Mouse (Mus musculus): ENCODE data around the gene Mmd2. TPM values are rescaled to one million over a fixed set of nuclear protein-coding genes. Genes with fewer than 3 reads are reported as not detected.

The Mmd2 gene
- polyA plus RNA-seq, 1 experiment from 2014 or later, result 1.4 TPM

DNA sequence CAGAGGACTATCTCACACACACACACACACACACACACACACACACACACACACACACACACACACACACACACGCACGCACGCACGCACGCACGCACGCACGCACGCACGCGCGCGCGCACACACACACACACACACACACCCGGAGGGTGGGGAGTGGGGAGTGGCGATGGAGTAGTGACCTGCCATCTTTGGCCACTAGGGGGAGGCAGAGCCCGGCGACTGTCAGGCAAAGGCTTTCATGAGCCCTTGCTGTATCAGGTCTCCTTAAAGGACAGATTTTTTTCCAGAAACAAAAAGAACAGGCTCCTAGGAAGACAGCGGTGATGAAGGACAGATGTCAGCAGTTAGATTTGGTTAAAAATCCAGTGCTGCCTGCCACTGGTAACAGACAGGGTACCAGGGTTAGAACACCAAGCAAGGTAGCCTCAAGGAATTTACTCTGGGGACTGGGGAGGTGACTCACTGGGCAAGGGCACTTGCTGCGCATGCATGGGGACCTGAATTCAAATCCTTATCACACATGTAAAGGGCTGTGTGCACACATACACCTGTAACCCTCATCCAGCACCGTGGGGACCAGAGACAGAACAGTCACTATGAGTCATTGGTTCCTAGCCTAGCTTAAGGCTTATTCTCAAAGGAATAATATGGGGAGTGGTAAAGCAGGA is 51.1 kb downstream of the Mmd2 start:
- 28% methylated on average over 11 of the region's 21 CpGs for WGBS
- ATAC-seq (ENCODE audit: insufficient number of reproducible peaks, low FRiP score, low TSS enrichment, low read depth), result no peak
- H3K9me3 ChIP-seq, result no peaks in the 10 kb centered on the region
- no peaks in the 10 kb centered on the region for H3K27me3 ChIP-seq
- no peaks in the 10 kb centered on the region for H3K36me3 ChIP-seq
- H3K27ac ChIP-seq, result no peak overlapping the region
- H3K4me2 ChIP-seq, result no peak overlapping the region
- H3K9ac ChIP-seq, result no peak overlapping the region
- no peak overlapping the region for H3K4me3 ChIP-seq
- no peaks in the 10 kb centered on the region for H3K4me1 ChIP-seq

DNA sequence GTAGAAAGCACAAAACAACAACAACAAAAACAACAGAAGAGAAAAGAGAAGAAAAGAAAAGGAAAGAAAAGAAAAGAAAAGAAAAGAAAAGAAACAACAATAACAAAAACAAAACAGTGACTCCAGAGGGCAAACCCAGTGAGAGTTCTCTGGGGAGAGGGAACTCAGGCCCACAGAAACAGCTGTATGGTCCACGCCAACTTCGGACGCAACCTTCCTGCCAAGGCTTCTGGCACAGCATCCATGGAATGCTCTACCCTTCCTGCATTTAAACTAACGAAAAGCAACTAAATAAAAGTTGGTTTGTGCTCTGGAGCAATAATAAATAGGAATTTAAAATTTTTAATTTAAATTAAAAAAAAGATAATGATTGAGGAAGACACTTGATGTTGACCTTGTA is 51.9 kb downstream of the Mmd2 start:
- H3K4me1 ChIP-seq, result no peaks in the 10 kb centered on the region
- no peak for ATAC-seq (ENCODE audit: insufficient number of reproducible peaks, low FRiP score, low TSS enrichment, low read depth)
- no peaks in the 10 kb centered on the region for H3K27me3 ChIP-seq
- WGBS, result 90% methylated on average over 4 of the region's 4 CpGs
- H3K4me2 ChIP-seq, result no peak overlapping the region
- no peak overlapping the region for H3K9ac ChIP-seq
- no peaks in the 10 kb centered on the region for H3K36me3 ChIP-seq
- H3K27ac ChIP-seq, result no peak overlapping the region
- no peaks in the 10 kb centered on the region for H3K9me3 ChIP-seq
- no peak overlapping the region for H3K4me3 ChIP-seq

- Histone ChIP-seq H3K27me3 (0 out of 2 replicates have a peak, but pooled peaks cover 2% of the 10 kb centered on the region), H3K4me1 (peaks cover 4% of the 10 kb centered on the region; the same call in 1 of the 2 replicates), H3K4me3 (no peak overlapping the region), H3K27ac (no peak overlapping the region), H3K9me3 (no peaks in the 10 kb centered on the region), H3K36me3 (no peaks in the 10 kb centered on the region), H3K9ac (no peak overlapping the region), H3K4me2 (no peak overlapping the region)
- ATAC-seq (ENCODE audit: insufficient number of reproducible peaks, low FRiP score, low TSS enrichment, low read depth), result no peak
- WGBS, result 79% methylated on average over 5 of the region's 5 CpGs
These were observed 52.7 kb downstream of the Mmd2 start for GRCm38 (mm10) chr5:142555866-142556265.

DNA sequence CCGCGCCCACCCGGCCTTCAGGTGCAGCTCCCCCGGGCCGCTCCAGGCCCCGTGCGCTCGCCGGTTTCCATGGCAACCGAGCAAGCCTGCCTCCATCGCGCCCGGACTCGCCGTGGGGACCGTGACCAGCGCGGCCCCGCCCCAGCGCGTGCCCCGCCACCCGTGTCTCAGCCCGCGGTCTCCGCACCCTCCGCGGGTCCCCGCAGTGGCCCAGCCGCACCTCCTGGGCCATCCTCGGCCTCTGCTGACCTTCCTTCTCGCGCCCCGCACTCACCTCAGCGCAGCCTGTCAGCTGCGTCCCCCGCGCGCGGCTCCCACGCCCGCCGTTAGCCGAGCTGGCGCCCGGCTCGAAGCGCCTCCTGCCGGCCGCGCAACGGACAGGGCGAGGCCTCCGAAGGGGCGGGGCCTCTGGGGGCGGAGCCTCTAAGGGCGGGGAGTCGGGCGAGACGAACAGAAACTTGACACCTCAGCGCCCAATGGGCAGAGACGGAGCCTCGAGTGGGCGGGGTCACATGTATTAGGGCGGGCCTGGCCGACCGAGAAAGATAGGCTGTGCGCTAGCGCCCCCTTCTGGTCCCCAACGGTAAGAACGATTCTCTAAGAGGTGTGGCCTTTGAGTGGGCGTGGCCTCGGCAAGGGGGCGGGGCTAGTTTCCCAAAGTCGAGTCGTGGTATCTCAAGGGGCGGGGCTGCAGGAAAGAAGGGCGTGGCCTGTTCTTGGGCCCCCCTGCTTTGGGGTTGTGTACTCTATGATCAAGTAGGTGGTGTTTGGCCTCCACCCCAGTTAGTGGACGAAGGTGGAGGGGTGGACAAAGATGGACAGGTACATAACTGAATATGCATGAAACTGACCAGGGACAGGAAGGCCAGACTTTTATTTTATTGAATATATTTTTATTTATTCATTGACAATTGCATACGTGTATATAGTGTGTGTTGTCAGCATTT is 57.6 kb downstream of the Mmd2 start, which contains the start of gene Radil:
Radil (minus strand) TSS at position 393 of the 947 bp plus-strand sequence.
- WGBS, result 3% methylated on average over 78 of the region's 80 CpGs
- peak; percentile 92 for ATAC-seq (ENCODE audit: insufficient number of reproducible peaks, low FRiP score, low TSS enrichment, low read depth)
- Histone ChIP-seq H3K9ac (peak within 1 kb of the TSS; percentile 52), H3K9me3 (no peaks in the 10 kb centered on the region), H3K4me3 (peak within 1 kb of the TSS; percentile 68), H3K4me1 (peaks cover 20% of the 10 kb centered on the region), H3K4me2 (peak within 1 kb of the TSS; percentile 100), H3K27ac (peak within 1 kb of the TSS; percentile 74), H3K36me3 (no peaks in the 10 kb centered on the region), H3K27me3 (peaks cover 9% of the 10 kb centered on the region; the same call in 1 of the 2 replicates)

DNA sequence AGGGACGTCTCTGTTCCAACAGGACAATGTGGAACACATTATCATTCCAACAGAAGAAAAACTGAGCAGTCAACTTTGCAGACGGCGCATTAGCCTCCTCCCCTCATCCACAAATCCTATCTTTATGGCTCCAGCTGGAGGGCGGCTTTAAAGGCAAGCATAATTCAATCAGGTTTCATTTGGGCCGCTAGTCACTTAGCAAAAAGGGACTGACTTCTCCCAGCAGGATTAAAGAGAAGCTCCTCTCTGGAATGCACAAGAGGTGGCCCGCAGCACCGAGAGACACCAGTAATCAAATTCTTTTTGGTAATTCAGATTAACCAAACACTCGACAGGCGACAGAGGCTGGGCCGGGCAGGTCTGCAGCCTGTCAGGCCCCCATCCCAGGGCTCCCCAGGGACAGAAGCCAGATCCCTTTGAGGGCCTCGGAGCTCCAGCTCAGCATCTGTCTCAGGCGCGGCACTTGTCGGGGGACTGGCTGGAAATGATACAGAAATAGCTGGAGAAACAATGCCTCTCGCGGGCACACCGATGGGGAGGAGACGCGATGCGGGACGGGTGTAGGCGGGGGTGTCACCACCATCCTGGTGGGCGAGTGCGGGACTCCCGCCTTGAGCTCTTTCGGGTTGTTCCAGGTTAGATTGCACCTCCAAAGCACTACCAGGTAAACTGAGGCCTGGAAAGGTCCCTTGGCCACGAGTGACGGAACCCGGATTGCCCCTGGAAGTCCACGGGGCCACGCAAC is 58.5 kb downstream of the Mmd2 start:
- WGBS, result 1% methylated on average over 31 of the region's 31 CpGs
- peaks cover 9% of the 10 kb centered on the region; the same call in 1 of the 2 replicates for H3K27me3 ChIP-seq
- peak overlapping the region; percentile 74 for H3K27ac ChIP-seq
- peak; percentile 21; the same call in 1 of the 2 replicates for ATAC-seq (ENCODE audit: insufficient number of reproducible peaks, low FRiP score, low TSS enrichment, low read depth)
- H3K9ac ChIP-seq, result peak overlapping the region; percentile 52
- no peaks in the 10 kb centered on the region for H3K9me3 ChIP-seq
- peak overlapping the region; percentile 68 for H3K4me3 ChIP-seq
- H3K4me1 ChIP-seq, result peaks cover 25% of the 10 kb centered on the region
- peak overlapping the region; percentile 100 for H3K4me2 ChIP-seq
- no peaks in the 10 kb centered on the region for H3K36me3 ChIP-seq

GRCm38 (mm10) chr5:142549441-142549840 is 59.2 kb downstream of the Mmd2 start:
- Histone ChIP-seq H3K27me3 (peaks cover 9% of the 10 kb centered on the region; the same call in 1 of the 2 replicates), H3K4me1 (peaks cover 30% of the 10 kb centered on the region), H3K4me3 (0 out of 2 replicates have a peak overlapping the region, but pooled peaks have one; percentile 68), H3K9ac (no peak overlapping the region), H3K36me3 (no peaks in the 10 kb centered on the region), H3K4me2 (no peak overlapping the region), H3K9me3 (no peaks in the 10 kb centered on the region), H3K27ac (peak overlapping the region; percentile 63)
- WGBS, result 41% methylated on average over 9 of the region's 9 CpGs
- ATAC-seq (ENCODE audit: insufficient number of reproducible peaks, low FRiP score, low TSS enrichment, low read depth), result no peak

DNA sequence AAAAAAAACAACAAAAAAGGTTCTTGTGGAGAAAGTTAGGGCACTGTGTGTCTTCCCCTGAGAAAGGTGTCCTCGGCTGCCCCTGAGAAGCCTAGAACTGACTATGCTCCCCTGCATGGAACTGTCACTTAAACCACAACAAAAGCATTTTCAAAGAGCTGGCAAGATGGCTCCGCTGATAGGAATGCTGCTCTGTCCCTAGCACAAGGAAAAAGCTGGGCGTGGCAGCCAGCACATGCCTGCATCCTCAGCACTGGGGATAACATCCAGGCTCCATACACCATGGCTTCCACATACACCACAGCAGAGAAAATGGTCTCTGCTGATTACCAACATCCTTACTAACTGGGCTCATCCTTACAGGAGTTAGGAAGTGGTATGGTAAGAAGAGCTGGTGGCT is 61.5 kb downstream of the Mmd2 start:
- WGBS, result 79% methylated on average over 3 of the region's 3 CpGs
- Histone ChIP-seq H3K27me3 (peaks cover 9% of the 10 kb centered on the region; the same call in 1 of the 2 replicates), H3K27ac (no peak overlapping the region), H3K9me3 (no peaks in the 10 kb centered on the region), H3K4me2 (no peak overlapping the region), H3K36me3 (no peaks in the 10 kb centered on the region), H3K9ac (no peak overlapping the region), H3K4me3 (no peak overlapping the region), H3K4me1 (peaks cover 30% of the 10 kb centered on the region)
- no peak for ATAC-seq (ENCODE audit: insufficient number of reproducible peaks, low FRiP score, low TSS enrichment, low read depth)

DNA sequence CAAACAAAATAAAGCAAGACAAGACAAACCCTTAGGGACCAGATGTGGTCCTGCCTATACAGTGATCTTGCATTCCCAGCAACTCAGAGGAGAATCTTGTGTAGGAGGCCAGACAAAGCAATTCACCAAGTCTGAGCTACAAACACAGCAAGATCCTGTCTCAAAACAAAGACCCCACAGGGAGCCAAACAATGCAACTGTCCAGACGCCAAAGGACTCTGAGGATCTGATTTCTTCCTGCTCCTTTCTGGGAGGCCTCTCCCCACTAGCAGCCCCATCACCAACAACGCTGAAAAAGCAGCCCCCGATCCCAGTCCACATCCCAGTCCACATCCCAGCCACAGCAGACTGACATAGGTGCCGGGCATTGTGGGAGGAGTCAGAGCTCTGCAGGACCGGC is 62.3 kb downstream of the Mmd2 start:
- H3K4me1 ChIP-seq, result peaks cover 30% of the 10 kb centered on the region
- H3K27me3 ChIP-seq, result peaks cover 9% of the 10 kb centered on the region; the same call in 1 of the 2 replicates
- H3K27ac ChIP-seq, result no peak overlapping the region
- no peak overlapping the region for H3K9ac ChIP-seq
- H3K9me3 ChIP-seq, result no peaks in the 10 kb centered on the region
- H3K4me3 ChIP-seq, result no peak overlapping the region
- no peak overlapping the region for H3K4me2 ChIP-seq
- H3K36me3 ChIP-seq, result no peaks in the 10 kb centered on the region
- ATAC-seq (ENCODE audit: insufficient number of reproducible peaks, low FRiP score, low TSS enrichment, low read depth), result no peak
- WGBS, result 33% methylated on average over 5 of the region's 5 CpGs

DNA sequence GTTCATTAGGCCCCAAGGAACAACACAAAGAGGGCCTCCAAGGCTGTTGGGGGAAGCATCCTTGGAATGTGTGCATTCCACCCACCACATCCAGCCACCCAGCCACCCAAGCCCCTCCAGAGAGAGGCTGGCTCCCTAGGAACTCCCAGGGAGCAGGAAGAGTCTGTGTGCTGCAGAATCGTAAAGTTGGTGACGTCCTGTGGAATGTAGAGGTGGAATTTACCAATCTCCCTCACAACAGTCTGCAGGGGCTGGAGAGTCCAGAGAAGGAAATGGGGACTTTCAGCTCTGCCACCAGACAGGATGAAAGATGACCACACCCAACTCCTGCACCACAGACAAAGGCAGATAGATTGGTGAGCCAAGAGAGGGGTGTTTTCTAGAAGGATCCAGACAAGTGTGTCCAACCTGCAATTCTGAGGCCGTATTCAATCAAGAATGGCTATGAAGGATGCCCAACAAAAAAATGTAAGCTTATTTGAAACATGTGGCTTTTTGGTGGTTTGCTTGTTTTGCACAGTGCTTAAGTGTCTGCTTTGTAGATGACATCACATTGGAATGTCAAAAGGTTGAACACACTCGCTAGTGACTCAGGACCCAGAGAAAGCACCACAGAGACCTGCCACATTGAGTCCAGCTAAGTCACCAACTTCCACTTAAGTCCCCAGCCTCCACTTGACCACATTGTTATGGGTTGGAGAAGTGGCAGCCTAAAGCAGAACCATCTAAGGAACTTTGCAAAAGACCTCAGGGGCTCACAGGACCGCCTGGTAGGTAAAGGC is 63.4 kb downstream of the Mmd2 start:
- peaks cover 20% of the 10 kb centered on the region for H3K4me1 ChIP-seq
- H3K27ac ChIP-seq, result peak overlapping the region; percentile 27; the same call in 1 of the 2 replicates
- WGBS, result 46% methylated on average over 5 of the region's 5 CpGs
- H3K27me3 ChIP-seq, result 0 out of 2 replicates have a peak, but pooled peaks cover under 1% of the 10 kb centered on the region
- H3K9ac ChIP-seq, result no peak overlapping the region
- ATAC-seq (ENCODE audit: insufficient number of reproducible peaks, low FRiP score, low TSS enrichment, low read depth), result no peak
- H3K9me3 ChIP-seq, result no peaks in the 10 kb centered on the region
- no peak overlapping the region for H3K4me3 ChIP-seq
- no peak overlapping the region for H3K4me2 ChIP-seq
- no peaks in the 10 kb centered on the region for H3K36me3 ChIP-seq

- WGBS, result 62% methylated on average over 3 of the region's 3 CpGs
- H3K27me3 ChIP-seq, result no peaks in the 10 kb centered on the region
- H3K4me3 ChIP-seq, result no peak overlapping the region
- H3K36me3 ChIP-seq, result no peaks in the 10 kb centered on the region
- H3K27ac ChIP-seq, result no peak overlapping the region
- no peak overlapping the region for H3K4me2 ChIP-seq
- no peak overlapping the region for H3K9ac ChIP-seq
- no peaks in the 10 kb centered on the region for H3K9me3 ChIP-seq
- no peak for ATAC-seq (ENCODE audit: insufficient number of reproducible peaks, low FRiP score, low TSS enrichment, low read depth)
- H3K4me1 ChIP-seq, result no peaks in the 10 kb centered on the region
These were observed 71.3 kb downstream of the Mmd2 start for GRCm38 (mm10) chr5:142537286-142537685.

GRCm38 (mm10) chr5:142535388-142535787 is 73.2 kb downstream of the Mmd2 start:
- H3K27me3 ChIP-seq, result peaks cover 7% of the 10 kb centered on the region
- H3K27ac ChIP-seq, result no peak overlapping the region
- no peaks in the 10 kb centered on the region for H3K9me3 ChIP-seq
- no peaks in the 10 kb centered on the region for H3K36me3 ChIP-seq
- H3K4me1 ChIP-seq, result no peaks in the 10 kb centered on the region
- no peak overlapping the region for H3K9ac ChIP-seq
- ATAC-seq (ENCODE audit: insufficient number of reproducible peaks, low FRiP score, low TSS enrichment, low read depth), result no peak
- 64% methylated on average over 4 of the region's 4 CpGs for WGBS
- H3K4me3 ChIP-seq, result no peak overlapping the region
- H3K4me2 ChIP-seq, result no peak overlapping the region
